Comparison of ENCODE assay signal across 34 mouse cellular contexts in the genomic region with DNA sequence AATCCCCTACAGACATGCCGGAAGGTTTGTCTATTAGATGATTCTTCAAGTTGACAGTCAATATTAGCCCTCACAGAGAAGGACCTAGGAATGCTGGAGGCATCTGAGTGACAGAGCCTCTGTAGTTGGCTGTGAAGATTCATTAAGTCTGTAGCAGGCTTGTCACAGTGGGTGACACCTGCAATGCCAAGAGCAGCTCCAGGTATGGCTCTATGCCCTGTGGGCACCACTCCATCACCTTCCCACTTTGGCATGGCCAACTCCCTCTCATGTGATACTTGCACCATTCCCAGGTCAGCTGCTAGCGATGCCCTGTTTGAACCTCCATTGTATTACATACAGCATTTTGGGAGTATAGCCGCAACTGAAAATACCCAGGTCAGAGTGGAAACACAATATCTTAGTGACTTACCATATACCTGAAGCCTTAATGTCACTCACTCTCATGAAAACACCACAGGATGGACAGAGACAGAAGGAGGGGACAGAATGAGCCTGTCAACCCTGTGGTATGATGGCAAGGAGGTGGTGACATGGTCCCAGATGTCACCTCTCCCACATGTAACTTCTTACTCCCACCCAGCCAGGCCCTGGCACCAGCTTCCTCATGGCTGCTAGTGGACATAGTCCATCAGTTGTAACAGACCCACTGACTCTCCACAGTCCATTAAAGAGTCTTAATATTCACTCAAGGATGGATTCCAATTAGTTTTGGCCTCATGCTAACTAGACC. TPM values are rescaled to one million over a fixed set of nuclear protein-coding genes. Genes with fewer than 3 reads are reported as not detected.
A peak's percentile ranks its signal among the peaks of the same experiment; 100 is the strongest.
DNase-seq lines count a peak whose midpoint lies in the region; ATAC-seq and TF ChIP-seq lines count a peak whose summit lies in the region.
"Had no signal": no experiment of that assay in that cellular context is flagged by ENCODE, and none has a peak within 500 bp of the region (broad histone marks: within the 10 kb centered on the region; RNA-seq: fewer than 3 reads in every experiment).

No protein-coding gene starts in this region.

- no peak for DNase-seq in hindbrain, embryonic 14.5 days (ENCODE audit: low spot score)
- peak; percentile 94 for DNase-seq in brain, adult 2 months (ENCODE audit: low read depth, low spot score)
- DNase-seq in cerebellum, adult 18-20 months: peak; percentile 93 to 96
- DNase-seq in cerebellum, postnatal 10 days: peak; percentile 98 to 99
- DNase-seq in stomach, postnatal 0 days (ENCODE audit: low spot score): no peak
- no peak for DNase-seq in retina, postnatal 1 day
- DNase-seq in urinary bladder, postnatal 14 days (ENCODE audit: low spot score): no peak
- DNase-seq: adrenal gland, postnatal 10 days; forebrain, postnatal 0 days; gastrocnemius, postnatal 14 days; heart, adult 11 months; heart, postnatal 36 days; kidney, adult 8-10 months; kidney, postnatal 4 days; layer of hippocampus, postnatal 36 days; liver; lung, adult 2 months; lung, postnatal 10 days; midbrain, embryonic 14.5 days; spleen, adult 18-20 months; thymus, adult 2 months; thymus, postnatal 4 days had no signal

- no peak overlapping the region for H3K4me2 ChIP-seq in hindbrain, embryonic 15.5 days
- no peak overlapping the region for H3K4me2 ChIP-seq in hindbrain, embryonic 14.5 days (replicated peaks)
- H3K4me2 ChIP-seq in stomach, postnatal 0 days (replicated peaks; ENCODE audit: low read depth): no peak overlapping the region
- H3K4me2 ChIP-seq: embryonic facial prominence, embryonic 15.5 days; forebrain, embryonic 12.5 days; heart, embryonic 15.5 days; neural tube, embryonic 15.5 days had no signal

- no peak for TF ChIP-seq CTCF in stomach, postnatal 0 days (IDR thresholded peaks at IDR 0.05; ENCODE audit: low read depth)

- H3K9me3 ChIP-seq in hindbrain, embryonic 15.5 days: no peaks in the 10 kb centered on the region
- H3K9me3 ChIP-seq in hindbrain, embryonic 14.5 days (ENCODE audit: control insufficient read depth, low read length): no peaks in the 10 kb centered on the region
- 0 out of 2 replicates have a peak, but pooled peaks cover 3% of the 10 kb centered on the region for H3K9me3 ChIP-seq in stomach, postnatal 0 days (ENCODE audit: control insufficient read depth, low read length)
- H3K9me3 ChIP-seq: embryonic facial prominence, embryonic 15.5 days; forebrain, embryonic 12.5 days; heart, embryonic 10.5 days; heart, embryonic 15.5 days; neural tube, embryonic 15.5 days had no signal

- no peak overlapping the region for H3K4me3 ChIP-seq in hindbrain, embryonic 15.5 days
- H3K4me3 ChIP-seq in hindbrain, embryonic 14.5 days (replicated peaks; ENCODE audit: low read length): no peak overlapping the region
- no peak overlapping the region for H3K4me3 ChIP-seq in stomach, postnatal 0 days (ENCODE audit: low read depth, low read length)
- H3K4me3 ChIP-seq: embryonic facial prominence, embryonic 10.5 days; embryonic facial prominence, embryonic 15.5 days; forebrain, embryonic 12.5 days; heart, embryonic 10.5 days; heart, embryonic 15.5 days; neural tube, embryonic 15.5 days had no signal

- no peaks in the 10 kb centered on the region for H3K36me3 ChIP-seq in hindbrain, embryonic 15.5 days
- no peaks in the 10 kb centered on the region for H3K36me3 ChIP-seq in hindbrain, embryonic 14.5 days (replicated peaks; ENCODE audit: control insufficient read depth, insufficient read depth)
- no peaks in the 10 kb centered on the region for H3K36me3 ChIP-seq in stomach, postnatal 0 days (ENCODE audit: control insufficient read depth, insufficient read depth, low read length)
- H3K36me3 ChIP-seq: embryonic facial prominence, embryonic 10.5 days; embryonic facial prominence, embryonic 15.5 days; forebrain, embryonic 12.5 days; G1E; heart, embryonic 10.5 days; heart, embryonic 15.5 days; neural tube, embryonic 15.5 days had no signal

- no peak for ATAC-seq in hindbrain, embryonic 15.5 days (ENCODE audit: low FRiP score, low read depth)
- no peak for ATAC-seq in hindbrain, embryonic 14.5 days (ENCODE audit: low FRiP score)
- no peak for ATAC-seq in stomach, postnatal 0 days (ENCODE audit: low FRiP score, low TSS enrichment)
- ATAC-seq: intestine, embryonic 16.5 days had no signal

- peak overlapping the region; percentile 54; the same call in 1 of the 2 replicates for H3K27ac ChIP-seq in hindbrain, embryonic 15.5 days (replicated peaks)
- H3K27ac ChIP-seq in hindbrain, embryonic 14.5 days: no peak overlapping the region
- H3K27ac ChIP-seq in stomach, postnatal 0 days (replicated peaks): no peak overlapping the region
- H3K27ac ChIP-seq: embryonic facial prominence, embryonic 10.5 days; embryonic facial prominence, embryonic 15.5 days; forebrain, embryonic 12.5 days; heart, embryonic 10.5 days; heart, embryonic 15.5 days; kidney, postnatal 0 days; liver, embryonic 14.5 days; macrophage had no signal

- TF ChIP-seq EP300 in stomach, postnatal 0 days (optimal IDR thresholded peaks at IDR 0.05): no peak

- peaks cover 11% of the 10 kb centered on the region for H3K4me1 ChIP-seq in hindbrain, embryonic 15.5 days (replicated peaks)
- peaks cover 7% of the 10 kb centered on the region; the same call in 1 of the 2 replicates for H3K4me1 ChIP-seq in hindbrain, embryonic 14.5 days (replicated peaks; ENCODE audit: control insufficient read depth, insufficient read depth, low read length)
- peaks cover 3% of the 10 kb centered on the region; the same call in 1 of the 2 replicates for H3K4me1 ChIP-seq in stomach, postnatal 0 days (replicated peaks; ENCODE audit: control insufficient read depth, insufficient read depth)
- H3K4me1 ChIP-seq: embryonic facial prominence, embryonic 15.5 days; heart, embryonic 10.5 days; heart, embryonic 15.5 days had no signal

- no peaks in the 10 kb centered on the region for H3K27me3 ChIP-seq in hindbrain, embryonic 15.5 days
- no peaks in the 10 kb centered on the region for H3K27me3 ChIP-seq in hindbrain, embryonic 14.5 days (ENCODE audit: control insufficient read depth, insufficient read depth, low read length)
- no peaks in the 10 kb centered on the region for H3K27me3 ChIP-seq in stomach, postnatal 0 days (ENCODE audit: control insufficient read depth, insufficient read depth, low read length)
- H3K27me3 ChIP-seq: embryonic facial prominence, embryonic 15.5 days; forebrain, embryonic 12.5 days; heart, embryonic 15.5 days; neural tube, embryonic 15.5 days had no signal

- no peak overlapping the region for H3K9ac ChIP-seq in hindbrain, embryonic 15.5 days
- no peak overlapping the region for H3K9ac ChIP-seq in hindbrain, embryonic 14.5 days
- H3K9ac ChIP-seq in stomach, postnatal 0 days (ENCODE audit: low read length): no peak overlapping the region
- H3K9ac ChIP-seq: embryonic facial prominence, embryonic 15.5 days; forebrain, embryonic 12.5 days; forebrain, postnatal 0 days; heart, embryonic 15.5 days; liver, embryonic 14.5 days; neural tube, embryonic 15.5 days had no signal

- 89% methylated on average over 3 of the region's 3 CpGs for WGBS in hindbrain, embryonic 15.5 days
- 92% methylated on average over 3 of the region's 3 CpGs for WGBS in hindbrain, embryonic 14.5 days
- 85% methylated on average over 3 of the region's 3 CpGs for WGBS in stomach, postnatal 0 days

RNA-seq across cellular contexts. Expression of a gene that starts 37.4 kb away (rescaled TPM):
- polyA plus RNA-seq in hindbrain, embryonic 15.5 days (2015; fragmentation: Nextera tagmentation; extraction: Ambion mirVana): 128 and 129 TPM in 2 replicates
- 125 and 133 TPM in 2 replicates for polyA plus RNA-seq in hindbrain, embryonic 14.5 days (2014; fragmentation: Nextera tagmentation; extraction: Ambion mirVana)
- 61.2 and 62.6 TPM in 2 replicates for polyA plus RNA-seq in stomach, postnatal 0 days (2015; fragmentation: Nextera tagmentation; extraction: Ambion mirVana)
- polyA plus RNA-seq: G1E had no signal

Comparison
In these comparisons a context has a peak if more than half of its experiments do, and no peak if none do; other contexts are left out.
1. DNase-seq: peak in brain, adult 2 months (single experiment), cerebellum, adult 18-20 months (2 of 2) and cerebellum, postnatal 10 days (2 of 2); none in hindbrain, embryonic 14.5 days (single experiment), stomach, postnatal 0 days (single experiment), retina, postnatal 1 day (single experiment) and urinary bladder, postnatal 14 days (single experiment).